Mouse (Mus musculus) liver, adult 2 months (tissue): ENCODE data around the gene Mtx1. TPM values are rescaled to one million over a fixed set of nuclear protein-coding genes. Genes with fewer than 3 reads are reported as not detected.

Source experiments
- DNase-seq: peaks from one replicate; pipeline ENCODE4 v3.0.0-alpha.2; 2011; ENCODE audit warnings: low read depth, low spot score; ENCODE audit errors: extremely low read depth
- H3K27ac ChIP-seq: fragments of 200-500 bp; replicated peaks from 2 replicates; pipeline ENCODE4 v1.5.1; 2012; ENCODE audit warnings: low read depth, mild to moderate bottlenecking, control low read depth, inconsistent platforms, low read length; ENCODE audit not compliant: insufficient read depth
- H3K27me3 ChIP-seq: fragments of 200-500 bp; 2 replicates; pipeline ENCODE4 v1.6.1; 2012; ENCODE audit warnings: mild to moderate bottlenecking, moderate library complexity, low read length, inconsistent platforms; ENCODE audit not compliant: control insufficient read depth, insufficient read depth
- H3K36me3 ChIP-seq: fragments of 200-500 bp; 2 replicates; pipeline ENCODE4 v1.6.1; 2012; ENCODE audit warnings: low read length, inconsistent platforms; ENCODE audit not compliant: control insufficient read depth, insufficient read depth
- H3K4me1 ChIP-seq: fragments of 200-500 bp; 2 replicates; pipeline ENCODE4 v1.6.1; 2011; ENCODE audit warnings: low read length; ENCODE audit not compliant: control insufficient read depth, insufficient read depth
- H3K4me3 ChIP-seq: fragments of 200-500 bp; 2 replicates; pipeline ENCODE4 v1.5.1; 2011; ENCODE audit warnings: low read depth, mild to moderate bottlenecking, control low read depth, low read length, moderate library complexity; ENCODE audit not compliant: insufficient read depth
- H3K79me2 ChIP-seq: fragments of 200-500 bp; 2 replicates; pipeline ENCODE4 v1.6.1; 2012; ENCODE audit warnings: inconsistent platforms, mild to moderate bottlenecking, low read length, moderate library complexity; ENCODE audit not compliant: control insufficient read depth, insufficient read depth
- H3K9ac ChIP-seq: fragments of 200-500 bp; 2 replicates; pipeline ENCODE4 v1.6.1; 2012; ENCODE audit warnings: low read depth, mild to moderate bottlenecking, control low read depth, inconsistent platforms, low read length
- CTCF ChIP-seq: fragments of 200-500 bp; IDR thresholded peaks from 2 replicates; pipeline ENCODE4 v1.5.1; 2011; ENCODE audit warnings: low read depth, low read length, control low read depth
- POLR2A ChIP-seq: fragments of 200-500 bp; IDR thresholded peaks from 2 replicates; pipeline ENCODE4 v1.6.1; 2011; ENCODE audit warnings: low read length, control low read depth; ENCODE audit not compliant: insufficient read depth; ENCODE audit errors: extremely low read depth
- WGBS: fragments of 180-500 bp; shearing (Covaris S2); methylation state at CpG from one replicate; pipeline ENCODE4 v1.1.7; 2018; 5-methylcytosine and 5-hydroxymethylcytosine counted together
- polyA plus RNA-seq: library from polyadenylated mRNA; depleted of rRNA; stranded (reverse); fragments of >200 nt; gene quantifications from 2 replicates; pipeline ENCODE4 v1.2.3, GENCODE M21; 2012; rRNA removed
- total RNA-seq: library from RNA; depleted of rRNA; stranded (reverse); fragments of >200 nt; gene quantifications from 2 replicates; pipeline ENCODE4 v1.2.3, GENCODE M21; 2014; rRNA removed

Gene Mtx1
- total and polyA plus RNA-seq, 2 experiments, result 105 to 167 TPM

GRCm38 (mm10) chr3:89159616-89160344 is 67.1 kb downstream of the Mtx1 start, which contains the start of gene Hcn3:
Gene Hcn3, minus strand, starts transcription at chr3:89160196.
- Histone ChIP-seq H3K27me3 (no peaks in the 10 kb centered on the region), H3K4me3 (peak within 1 kb of the TSS; percentile 46; the same call in 1 of the 2 replicates), H3K9ac (peak within 1 kb of the TSS; percentile 52), H3K4me1 (peaks cover 3% of the 10 kb centered on the region; the same call in 1 of the 2 replicates), H3K27ac (no peak within 1 kb of the TSS), H3K36me3 (no peaks in the 10 kb centered on the region), H3K79me2 (no peaks in the 10 kb centered on the region)
- no peak for TF ChIP-seq POLR2A
- TF ChIP-seq CTCF, result peak; percentile 57
- under 1% methylated on average over 66 of the region's 66 CpGs for WGBS
- no peak for DNase-seq

- TF ChIP-seq POLR2A, result no peak
- TF ChIP-seq CTCF, result no peak
- 4% methylated on average over 13 of the region's 13 CpGs for WGBS
- DNase-seq, result peak; percentile 39
- Histone ChIP-seq H3K79me2 (no peaks in the 10 kb centered on the region), H3K27ac (no peak overlapping the region), H3K36me3 (no peaks in the 10 kb centered on the region), H3K4me3 (no peak overlapping the region), H3K4me1 (peaks cover 3% of the 10 kb centered on the region; the same call in 1 of the 2 replicates), H3K27me3 (no peaks in the 10 kb centered on the region), H3K9ac (no peak overlapping the region)
These were observed 67.7 kb downstream of the Mtx1 start for GRCm38 (mm10) chr3:89159211-89159610.

Other genes starting within 250 kb of the Mtx1 start
- gene Rusc1, start 133.8 kb downstream of the Mtx1 start, total RNA-seq, result 4.0 and 4.8 TPM in 2 replicates
- 14.0 and 18.3 TPM in 2 replicates for gene Rusc1, start 133.8 kb downstream of the Mtx1 start, polyA plus RNA-seq
- gene Gm43738, start 126.0 kb downstream of the Mtx1 start, total RNA-seq, result not detected in 2 replicates
- gene Gm43738, start 126.0 kb downstream of the Mtx1 start, polyA plus RNA-seq, result 0.05 TPM in 1 of 2 replicates, not detected in the other
- gene Fdps, start 125.1 kb downstream of the Mtx1 start, total RNA-seq, result 467 and 510 TPM in 2 replicates
- gene Fdps, start 125.1 kb downstream of the Mtx1 start, polyA plus RNA-seq, result 388 and 397 TPM in 2 replicates
- 69.7 and 91.1 TPM in 2 replicates for gene Pklr, start 90.9 kb downstream of the Mtx1 start, total RNA-seq
- gene Pklr, start 90.9 kb downstream of the Mtx1 start, polyA plus RNA-seq, result 387 and 512 TPM in 2 replicates
- 0.09 and 0.20 TPM in 2 replicates for gene Hcn3, start 66.9 kb downstream of the Mtx1 start, total RNA-seq
- gene Hcn3, start 66.9 kb downstream of the Mtx1 start, polyA plus RNA-seq, result 0.19 and 0.44 TPM in 2 replicates
- gene Clk2, start 62.3 kb downstream of the Mtx1 start, total RNA-seq, result 7.4 and 9.3 TPM in 2 replicates
- gene Clk2, start 62.3 kb downstream of the Mtx1 start, polyA plus RNA-seq, result 14.6 and 23.9 TPM in 2 replicates
- gene Scamp3, start 49.6 kb downstream of the Mtx1 start, total RNA-seq, result 9.1 and 15.6 TPM in 2 replicates
- 105 and 120 TPM in 2 replicates for gene Scamp3, start 49.6 kb downstream of the Mtx1 start, polyA plus RNA-seq
- 0.09 and 0.54 TPM in 2 replicates for gene Fam189b, start 43.9 kb downstream of the Mtx1 start, total RNA-seq
- 1.8 and 4.1 TPM in 2 replicates for gene Fam189b, start 43.9 kb downstream of the Mtx1 start, polyA plus RNA-seq
- 24.1 and 32.7 TPM in 2 replicates for gene Gba, start 24.2 kb downstream of the Mtx1 start, total RNA-seq
- gene Gba, start 24.2 kb downstream of the Mtx1 start, polyA plus RNA-seq, result 33.2 and 36.6 TPM in 2 replicates
- gene Thbs3, start 11.9 kb downstream of the Mtx1 start, total RNA-seq, result 0.92 and 1.4 TPM in 2 replicates
- 0.85 and 1.2 TPM in 2 replicates for gene Thbs3, start 11.9 kb downstream of the Mtx1 start, polyA plus RNA-seq
- 0.60 and 1.7 TPM in 2 replicates for gene Muc1, start 2.0 kb upstream of the Mtx1 start, total RNA-seq
- gene Muc1, start 2.0 kb upstream of the Mtx1 start, polyA plus RNA-seq, result 1.3 and 1.7 TPM in 2 replicates
- 45.1 and 60.3 TPM in 2 replicates for gene Krtcap2, start 18.9 kb upstream of the Mtx1 start, total RNA-seq
- 157 and 197 TPM in 2 replicates for gene Krtcap2, start 18.9 kb upstream of the Mtx1 start, polyA plus RNA-seq
- gene Trim46, start 19.2 kb upstream of the Mtx1 start, total RNA-seq, result 0.07 and 0.18 TPM in 2 replicates
- gene Trim46, start 19.2 kb upstream of the Mtx1 start, polyA plus RNA-seq, result 0.16 and 0.25 TPM in 2 replicates
- 102 and 131 TPM in 2 replicates for gene Dpm3, start 32.3 kb upstream of the Mtx1 start, total RNA-seq
- 243 and 245 TPM in 2 replicates for gene Dpm3, start 32.3 kb upstream of the Mtx1 start, polyA plus RNA-seq
- 6.4 and 7.0 TPM in 2 replicates for gene Slc50a1, start 43.5 kb upstream of the Mtx1 start, total RNA-seq
- gene Slc50a1, start 43.5 kb upstream of the Mtx1 start, polyA plus RNA-seq, result 36.3 and 41.2 TPM in 2 replicates
- gene Efna1, start 54.1 kb upstream of the Mtx1 start, total RNA-seq, result 22.1 and 35.2 TPM in 2 replicates
- gene Efna1, start 54.1 kb upstream of the Mtx1 start, polyA plus RNA-seq, result 73.1 and 73.4 TPM in 2 replicates
- gene Efna3, start 95.9 kb upstream of the Mtx1 start, total RNA-seq, result not detected in 2 replicates
- not detected in 2 replicates for gene Efna3, start 95.9 kb upstream of the Mtx1 start, polyA plus RNA-seq
- not detected in 2 replicates for gene Efna4, start 110.9 kb upstream of the Mtx1 start, total RNA-seq
- 0.06 and 0.27 TPM in 2 replicates for gene Efna4, start 110.9 kb upstream of the Mtx1 start, polyA plus RNA-seq
- gene Adam15, start 122.9 kb upstream of the Mtx1 start, total RNA-seq, result 1.4 and 2.6 TPM in 2 replicates
- 4.7 and 5.4 TPM in 2 replicates for gene Adam15, start 122.9 kb upstream of the Mtx1 start, polyA plus RNA-seq
- not detected in 2 replicates for gene Dcst2, start 134.9 kb upstream of the Mtx1 start, total RNA-seq
- gene Dcst2, start 134.9 kb upstream of the Mtx1 start, polyA plus RNA-seq, result 0.05 TPM in 1 of 2 replicates, not detected in the other
- gene Dcst1, start 138.2 kb upstream of the Mtx1 start, total RNA-seq, result not detected in 2 replicates
- 0.04 TPM in 1 of 2 replicates, not detected in the other for gene Dcst1, start 138.2 kb upstream of the Mtx1 start, polyA plus RNA-seq
- 28.9 and 31.9 TPM in 2 replicates for gene Zbtb7b, start 167.7 kb upstream of the Mtx1 start, total RNA-seq
- 85.0 and 87.2 TPM in 2 replicates for gene Zbtb7b, start 167.7 kb upstream of the Mtx1 start, polyA plus RNA-seq
- gene Lenep, start 175.7 kb upstream of the Mtx1 start, total RNA-seq, result not detected in 2 replicates
- not detected in 2 replicates for gene Lenep, start 175.7 kb upstream of the Mtx1 start, polyA plus RNA-seq
- 29.0 and 33.0 TPM in 2 replicates for gene Flad1, start 184.8 kb upstream of the Mtx1 start, total RNA-seq
- 62.6 and 67.3 TPM in 2 replicates for gene Flad1, start 184.8 kb upstream of the Mtx1 start, polyA plus RNA-seq
- gene Cks1b, start 191.3 kb upstream of the Mtx1 start, total RNA-seq, result 3.0 and 6.0 TPM in 2 replicates
- 7.9 and 11.0 TPM in 2 replicates for gene Cks1b, start 191.3 kb upstream of the Mtx1 start, polyA plus RNA-seq
- gene Shc1, start 191.4 kb upstream of the Mtx1 start, total RNA-seq, result 37.7 and 42.0 TPM in 2 replicates
- gene Shc1, start 191.4 kb upstream of the Mtx1 start, polyA plus RNA-seq, result 56.8 and 57.4 TPM in 2 replicates
- gene Pygo2, start 203.1 kb upstream of the Mtx1 start, total RNA-seq, result 4.4 and 9.9 TPM in 2 replicates
- gene Pygo2, start 203.1 kb upstream of the Mtx1 start, polyA plus RNA-seq, result 26.5 and 29.0 TPM in 2 replicates
- gene Pbxip1, start 209.6 kb upstream of the Mtx1 start, total RNA-seq, result 5.7 and 5.9 TPM in 2 replicates
- gene Pbxip1, start 209.6 kb upstream of the Mtx1 start, polyA plus RNA-seq, result 6.6 and 9.1 TPM in 2 replicates
- 79.5 and 112 TPM in 2 replicates for gene Pmvk, start 227.5 kb upstream of the Mtx1 start, total RNA-seq
- gene Pmvk, start 227.5 kb upstream of the Mtx1 start, polyA plus RNA-seq, result 82.1 and 108 TPM in 2 replicates